Mouse (Mus musculus) heart, adult 8-10 months (tissue): ENCODE data around the gene Olfr792. TPM values are rescaled to one million over a fixed set of nuclear protein-coding genes. Genes with fewer than 3 reads are reported as not detected.

Experiments
- DNase-seq: peaks from one replicate; pipeline ENCODE4 v3.0.0; 2022; ENCODE audit warnings: low spot score
- microRNA-seq: library from miRNA; unstranded; fragments of <30 nt; microRNA quantifications from one replicate; pipeline ENCODE4 v1.2.0, GENCODE M21; 2022
- total RNA-seq, 4 experiments: library from RNA; stranded (reverse); gene quantifications; 2 replicates each; pipeline ENCODE4 v1.2.4; 2022

The Olfr792 gene
- not detected for total RNA-seq

DNA sequence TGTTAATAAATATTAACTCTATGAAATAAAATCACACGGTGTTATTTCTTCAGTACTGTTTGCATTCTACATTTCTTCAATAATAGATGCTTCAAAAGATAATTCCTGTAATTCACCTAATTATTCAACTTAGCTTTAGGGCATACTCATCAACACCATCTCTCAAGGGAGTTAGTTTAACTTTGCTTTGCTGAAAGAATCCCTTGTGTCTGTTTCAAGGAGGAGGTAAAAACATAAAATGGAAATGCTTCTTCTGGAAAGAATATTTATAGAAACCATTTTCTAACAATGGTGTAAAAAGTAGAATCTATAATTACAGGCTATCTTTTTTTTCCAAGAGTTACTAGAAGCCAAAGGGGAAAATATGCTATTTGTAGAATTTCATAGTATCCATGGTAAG is at the start of gene Olfr792:
Olfr792 (plus strand) TSS at position 301 of the 400 bp plus-strand sequence.
- DNase-seq, result no peak

DNA sequence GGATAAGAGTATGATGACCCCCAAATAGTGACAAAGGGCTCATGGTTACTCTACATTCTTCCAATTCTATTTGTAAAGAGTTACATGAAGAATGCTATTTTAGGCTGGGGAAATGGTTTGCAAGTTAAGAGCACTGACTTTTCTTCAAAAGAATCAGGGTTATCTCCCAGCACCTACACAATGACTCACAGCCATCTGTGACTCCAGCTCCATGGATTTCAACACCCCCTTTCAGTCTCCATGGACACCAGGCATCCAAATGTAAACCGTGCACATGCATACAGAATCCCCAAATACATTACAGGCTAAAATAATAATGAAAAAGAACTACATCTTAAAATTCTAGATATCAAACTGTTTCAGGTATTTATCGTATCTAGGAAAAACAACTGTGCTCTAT is 48.9 kb upstream of the Olfr792 start:
- DNase-seq, result no peak

DNA sequence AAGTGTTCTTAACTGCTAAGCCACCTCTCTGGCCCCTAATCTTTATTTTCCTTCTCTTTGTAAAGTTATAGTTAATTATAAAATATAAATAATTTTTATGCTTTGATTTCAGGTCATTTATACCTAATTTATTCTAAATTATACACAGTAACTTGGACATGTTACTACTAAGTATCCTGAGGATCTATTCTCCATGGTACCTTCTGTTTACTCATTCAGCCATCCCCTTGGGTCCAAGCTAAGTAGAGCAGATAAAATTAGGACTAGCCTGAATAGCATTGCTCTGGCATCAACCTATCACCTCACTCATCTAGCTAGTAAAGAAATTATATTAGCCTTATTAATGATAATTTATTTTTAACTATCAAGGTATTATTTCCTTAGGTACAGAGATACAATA is 40.8 kb upstream of the Olfr792 start, which contains the start of gene Olfr790:
Olfr790 (plus strand) TSS at position 301 of the 400 bp plus-strand sequence.
- DNase-seq, result no peak

DNA sequence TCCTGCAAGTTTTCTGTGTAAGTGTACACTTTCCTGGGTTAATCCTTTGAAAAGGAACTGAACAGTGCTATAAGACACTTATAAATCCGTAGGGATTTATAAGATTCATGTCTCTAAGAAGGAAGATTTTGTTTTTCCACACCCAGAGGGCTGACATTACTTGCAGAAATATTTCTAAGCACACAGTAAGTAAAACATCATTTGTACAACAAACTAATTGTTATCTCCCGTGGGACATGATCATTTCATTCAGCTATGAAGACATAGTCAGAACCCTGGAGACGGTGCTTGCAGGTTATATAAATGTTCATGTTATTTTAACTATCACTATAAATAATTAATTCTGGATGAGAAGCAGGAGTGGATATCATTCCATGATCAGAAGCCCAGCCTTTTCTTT is 17.5 kb upstream of the Olfr792 start, which contains the start of gene Olfr791:
Olfr791 (plus strand) TSS at position 301 of the 400 bp plus-strand sequence.
- DNase-seq, result no peak

DNA sequence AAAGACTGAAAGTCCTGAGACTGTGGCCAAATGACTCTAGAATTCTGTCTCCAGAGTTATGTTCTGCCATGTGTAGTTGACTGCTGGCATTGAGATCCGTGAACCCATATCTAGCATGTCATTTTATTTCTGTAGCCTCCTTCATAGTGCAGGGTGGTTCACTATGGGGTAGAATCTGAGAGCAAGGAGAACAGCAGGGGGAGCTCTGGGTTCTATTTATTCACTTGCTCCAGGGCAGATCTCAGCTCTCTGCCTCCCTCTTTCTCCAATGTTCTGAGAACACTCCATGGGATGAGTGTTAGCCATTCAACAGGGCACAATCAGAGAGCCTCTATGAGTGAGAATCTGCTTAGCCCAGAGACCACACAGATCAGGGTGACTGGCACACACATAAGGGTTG is 10.4 kb downstream of the Olfr792 start:
- DNase-seq, result no peak

DNA sequence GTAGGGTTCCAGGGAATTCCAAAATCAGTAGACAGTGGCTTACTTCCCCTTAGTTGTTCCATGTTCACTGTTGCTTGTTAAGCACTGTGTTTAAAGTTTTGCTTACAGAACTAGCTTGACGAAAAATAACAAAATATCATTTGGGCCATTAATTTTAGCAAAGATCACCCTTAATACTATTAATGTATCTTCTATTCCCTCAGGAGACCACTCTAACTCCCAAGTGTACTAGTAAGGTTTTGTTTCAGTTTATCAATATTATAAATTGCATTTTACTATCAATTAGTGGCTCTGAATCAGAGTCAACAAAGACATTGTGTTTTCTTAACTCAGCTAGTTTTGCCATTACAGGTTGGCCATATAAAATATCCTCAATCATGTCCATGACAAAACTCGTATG is 28.4 kb downstream of the Olfr792 start, which contains the start of gene Olfr794:
Olfr794 (plus strand) TSS at position 301 of the 400 bp plus-strand sequence.
- DNase-seq, result no peak

DNA sequence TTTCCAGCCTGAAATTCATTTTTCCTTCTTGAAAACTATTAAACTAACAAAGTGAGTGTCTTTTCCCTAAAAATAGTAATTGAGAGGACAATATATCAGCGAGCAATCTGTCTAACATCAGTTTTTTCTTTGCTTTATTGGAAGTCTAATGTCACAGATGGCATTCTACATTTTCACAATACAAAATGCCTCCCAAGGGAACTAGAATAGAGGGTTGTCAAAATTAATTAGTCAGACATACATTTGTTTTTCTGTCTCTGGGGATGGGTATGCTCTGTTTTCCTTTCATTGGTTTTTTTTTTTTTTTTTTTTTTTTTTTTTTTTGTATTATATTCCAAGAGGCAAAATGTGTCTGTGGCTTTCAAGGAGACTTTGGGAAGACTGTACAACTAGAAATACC is 38.1 kb downstream of the Olfr792 start:
- DNase-seq, result no peak

Small RNA genes lying within 50 kb of the gene (microRNA-seq; reads per million reads assigned to microRNA genes)
- gene Gm23252, result not detected

Other genes with a start within 250 kb of the Olfr792 start
- gene Olfr780, start 221.0 kb upstream of the Olfr792 start, total RNA-seq, result not detected
- gene Olfr781, start 210.3 kb upstream of the Olfr792 start, total RNA-seq, result not detected
- not detected for gene Olfr782, start 190.3 kb upstream of the Olfr792 start, total RNA-seq
- gene Olfr784, start 155.1 kb upstream of the Olfr792 start, total RNA-seq, result not detected
- not detected for gene Olfr785, start 133.7 kb upstream of the Olfr792 start, total RNA-seq
- gene Olfr786, start 111.9 kb upstream of the Olfr792 start, total RNA-seq, result not detected
- gene Olfr787, start 77.3 kb upstream of the Olfr792 start, total RNA-seq, result not detected
- not detected for gene Olfr788, start 68.2 kb upstream of the Olfr792 start, total RNA-seq
- not detected for gene Olfr789, start 54.4 kb upstream of the Olfr792 start, total RNA-seq
- not detected for gene Olfr790, start 40.7 kb upstream of the Olfr792 start, total RNA-seq
- not detected for gene Olfr791, start 17.4 kb upstream of the Olfr792 start, total RNA-seq
- gene Olfr794, start 28.5 kb downstream of the Olfr792 start, total RNA-seq, result not detected
- gene Olfr796, start 73.4 kb downstream of the Olfr792 start, total RNA-seq, result not detected
- not detected for gene Olfr798, start 88.8 kb downstream of the Olfr792 start, total RNA-seq
- not detected for gene Olfr799, start 98.3 kb downstream of the Olfr792 start, total RNA-seq
- not detected for gene Olfr800, start 118.5 kb downstream of the Olfr792 start, total RNA-seq
- not detected for gene Olfr801, start 134.7 kb downstream of the Olfr792 start, total RNA-seq
- not detected for gene Olfr802, start 149.0 kb downstream of the Olfr792 start, total RNA-seq
- gene Olfr803, start 155.1 kb downstream of the Olfr792 start, total RNA-seq, result not detected
- not detected for gene Olfr804, start 164.0 kb downstream of the Olfr792 start, total RNA-seq
- gene Olfr805, start 190.2 kb downstream of the Olfr792 start, total RNA-seq, result not detected
- not detected for gene Olfr806, start 202.8 kb downstream of the Olfr792 start, total RNA-seq
- not detected for gene Olfr807, start 218.6 kb downstream of the Olfr792 start, total RNA-seq
- not detected for gene Olfr808, start 226.3 kb downstream of the Olfr792 start, total RNA-seq
- not detected for gene Olfr809, start 235.5 kb downstream of the Olfr792 start, total RNA-seq